Mouse (Mus musculus): ENCODE results near the gene Gpr176.
"Not testable (repeated sequence)": the region's sequence is repeated elsewhere in the genome, so short reads cannot be mapped to it uniquely, and the experiment has no call there.

The Gpr176 gene

GRCm38 (mm10) chr2:118298601-118299000 is 74.6 kb downstream of the Gpr176 start:
- no peak for DNase-seq

- no peak for DNase-seq
These were observed 75.3 kb downstream of the Gpr176 start for GRCm38 (mm10) chr2:118297966-118298365.

GRCm38 (mm10) chr2:118295505-118295904 is 77.7 kb downstream of the Gpr176 start:
- DNase-seq, result no peak

GRCm38 (mm10) chr2:118293583-118293982 is 79.6 kb downstream of the Gpr176 start:
- DNase-seq, result no peak

GRCm38 (mm10) chr2:118289066-118289460 is 84.2 kb downstream of the Gpr176 start:
- DNase-seq, result not testable (repeated sequence)

GRCm38 (mm10) chr2:118288326-118289065 is 84.7 kb downstream of the Gpr176 start:
- DNase-seq, result no peak

- no peak for DNase-seq
These were observed 85.5 kb downstream of the Gpr176 start for GRCm38 (mm10) chr2:118287678-118288077.

- DNase-seq, result no peak
These were observed 90.8 kb downstream of the Gpr176 start for GRCm38 (mm10) chr2:118282467-118282866.

- DNase-seq, result no peak
These were observed 95.0 kb downstream of the Gpr176 start for GRCm38 (mm10) chr2:118278249-118278648.

GRCm38 (mm10) chr2:118271606-118272005 is 101.6 kb downstream of the Gpr176 start:
- no peak for DNase-seq

GRCm38 (mm10) chr2:118270213-118270612 is 103.0 kb downstream of the Gpr176 start:
- no peak for DNase-seq

- peak; percentile 10 for DNase-seq
These were observed 109.4 kb downstream of the Gpr176 start for GRCm38 (mm10) chr2:118263914-118264201.

- DNase-seq, result peak; percentile 78
These were observed 109.9 kb downstream of the Gpr176 start for GRCm38 (mm10) chr2:118263151-118263913.

GRCm38 (mm10) chr2:118262673-118263072 is 110.5 kb downstream of the Gpr176 start:
- DNase-seq, result no peak

GRCm38 (mm10) chr2:118259746-118260145 is 113.5 kb downstream of the Gpr176 start:
- no peak for DNase-seq

GRCm38 (mm10) chr2:118257094-118257493 is 116.1 kb downstream of the Gpr176 start:
- no peak for DNase-seq

- DNase-seq, result peak; percentile 90
These were observed 116.6 kb downstream of the Gpr176 start, which contains the start of gene Fsip1 for GRCm38 (mm10) chr2:118256621-118257053. Gene Fsip1, minus strand, starts transcription at chr2:118256966.

GRCm38 (mm10) chr2:118254516-118254915 is 118.7 kb downstream of the Gpr176 start:
- DNase-seq, result no peak

- DNase-seq, result no peak
These were observed 124.3 kb downstream of the Gpr176 start for GRCm38 (mm10) chr2:118248966-118249365.

GRCm38 (mm10) chr2:118248016-118248415 is 125.2 kb downstream of the Gpr176 start:
- no peak for DNase-seq

GRCm38 (mm10) chr2:118245914-118246313 is 127.3 kb downstream of the Gpr176 start:
- peak; percentile 83 for DNase-seq

- DNase-seq, result no peak
These were observed 137.0 kb downstream of the Gpr176 start for GRCm38 (mm10) chr2:118236196-118236595.

- no peak for DNase-seq
These were observed 137.6 kb downstream of the Gpr176 start for GRCm38 (mm10) chr2:118235614-118236013.

- no peak for DNase-seq
These were observed 142.7 kb downstream of the Gpr176 start for GRCm38 (mm10) chr2:118230544-118230943.
